Mouse (Mus musculus): Measurements from ENCODE around the gene Pfdn2.

- TF ChIP-seq POLR2A (IDR thresholded peaks at IDR 0.05; ENCODE audit: borderline replicate concordance, insufficient read depth, low read length) (no peak), CTCF (IDR thresholded peaks at IDR 0.05; ENCODE audit: borderline replicate concordance, insufficient read depth, low read depth, low read length) (no peak)
Observed at GRCm38 (mm10) chr1:171402991-171403390, 57.5 kb downstream of the Pfdn2 start.

Data from cerebellum, adult 2 months (tissue).